Mouse (Mus musculus) left cerebral cortex, adult 8-10 months (tissue): ENCODE results near the gene Gm19684. TPM values are rescaled to one million over a fixed set of nuclear protein-coding genes. Genes with fewer than 3 reads are reported as not detected.
"Not testable (repeated sequence)": the region's sequence is repeated elsewhere in the genome, so short reads cannot be mapped to it uniquely, and the experiment has no call there.

Source experiments
- DNase-seq, 2 experiments: peaks; one replicate each; pipeline ENCODE4 v3.0.0; 2022; ENCODE audit warnings: low spot score in 2 of 2
- total RNA-seq, 4 experiments: library from RNA; stranded (reverse); gene quantifications; 2 replicates each; pipeline ENCODE4 v1.2.4; 2022

Gm19684 gene
- total RNA-seq, 4 experiments from 2014 or later, result 0.23 to 0.52 TPM; not detected in 2

GRCm38 (mm10) chr17:36131516-36132265, 10.2 kb downstream of the Gm19684 start:
- DNase-seq, result no peak

- DNase-seq, result not testable (repeated sequence)
Observed at GRCm38 (mm10) chr17:36135421-36136231, 14.1 kb downstream of the Gm19684 start.

GRCm38 (mm10) chr17:36136299-36136848, 14.9 kb downstream of the Gm19684 start:
- not testable (repeated sequence) for DNase-seq

- DNase-seq, result no peak
Observed at GRCm38 (mm10) chr17:36145111-36145860, 23.8 kb downstream of the Gm19684 start.

GRCm38 (mm10) chr17:36145861-36146156, 24.3 kb downstream of the Gm19684 start:
- DNase-seq, result not testable (repeated sequence)

GRCm38 (mm10) chr17:36146937-36147336, 25.5 kb downstream of the Gm19684 start:
- not testable (repeated sequence) for DNase-seq

- not testable (repeated sequence) for DNase-seq
Observed at GRCm38 (mm10) chr17:36148468-36148867, 27.0 kb downstream of the Gm19684 start.

GRCm38 (mm10) chr17:36151200-36151599, 29.7 kb downstream of the Gm19684 start:
- not testable (repeated sequence) for DNase-seq

GRCm38 (mm10) chr17:36154271-36155149, 33.0 kb downstream of the Gm19684 start:
- no peak for DNase-seq

GRCm38 (mm10) chr17:36157782-36158181, 36.3 kb downstream of the Gm19684 start:
- not testable (repeated sequence) for DNase-seq

- not testable (repeated sequence) for DNase-seq
Observed at GRCm38 (mm10) chr17:36158264-36158663, 36.8 kb downstream of the Gm19684 start.

- DNase-seq, result no peak
Observed at GRCm38 (mm10) chr17:36161129-36162051, 39.9 kb downstream of the Gm19684 start.

GRCm38 (mm10) chr17:36166901-36167300, 45.4 kb downstream of the Gm19684 start:
- DNase-seq, result not testable (repeated sequence)

GRCm38 (mm10) chr17:36167306-36168038, 46.0 kb downstream of the Gm19684 start:
- DNase-seq, result no peak

- no peak for DNase-seq
Observed at GRCm38 (mm10) chr17:36168039-36168652, 46.7 kb downstream of the Gm19684 start, which contains the start of gene Gm8909. Gene Gm8909 (minus strand): TSS chr17:36168537.

- DNase-seq, result not testable (repeated sequence)
Observed at GRCm38 (mm10) chr17:36169094-36169493, 47.6 kb downstream of the Gm19684 start.

GRCm38 (mm10) chr17:36169753-36170152, 48.3 kb downstream of the Gm19684 start:
- no peak for DNase-seq

- no peak for DNase-seq
Observed at GRCm38 (mm10) chr17:36170287-36170814, 48.9 kb downstream of the Gm19684 start.
